Mouse (Mus musculus) urinary bladder, adult 18-20 months (tissue): Measurements from ENCODE around the gene Gm2022.
"Not testable (repeated sequence)": the region's sequence is repeated elsewhere in the genome, so short reads cannot be mapped to it uniquely, and the experiment has no call there.

Source experiments
- DNase-seq, 2 experiments: peaks; one replicate each; pipeline ENCODE4 v3.0.0; 2022; ENCODE audit warnings: low spot score in 2 of 2, mixed read lengths in 2 of 2

The Gm2022 gene

DNA sequence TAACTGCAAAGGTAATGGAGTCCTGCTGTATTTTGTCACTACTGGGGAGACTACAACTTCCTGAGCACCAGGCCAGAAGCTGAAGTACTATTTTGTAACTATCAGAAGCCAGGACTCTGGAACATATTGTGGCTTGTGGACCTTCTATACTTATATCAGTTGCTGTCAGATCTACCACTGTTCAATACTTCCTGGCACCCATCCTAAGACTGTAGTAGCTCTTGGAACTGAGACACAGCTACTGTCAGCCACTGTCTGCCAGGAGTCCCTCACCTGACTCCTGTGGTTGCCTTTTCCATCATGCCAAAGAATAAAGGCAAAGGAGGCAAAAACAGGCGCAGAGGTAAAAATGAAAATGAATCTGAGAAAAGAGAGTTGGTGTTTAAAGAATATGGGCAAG, at the start of gene Gm2022:
Gene Gm2022, plus strand, starts transcription at position 301 of the 400 bp plus-strand sequence.
- not testable (repeated sequence) for DNase-seq

DNA sequence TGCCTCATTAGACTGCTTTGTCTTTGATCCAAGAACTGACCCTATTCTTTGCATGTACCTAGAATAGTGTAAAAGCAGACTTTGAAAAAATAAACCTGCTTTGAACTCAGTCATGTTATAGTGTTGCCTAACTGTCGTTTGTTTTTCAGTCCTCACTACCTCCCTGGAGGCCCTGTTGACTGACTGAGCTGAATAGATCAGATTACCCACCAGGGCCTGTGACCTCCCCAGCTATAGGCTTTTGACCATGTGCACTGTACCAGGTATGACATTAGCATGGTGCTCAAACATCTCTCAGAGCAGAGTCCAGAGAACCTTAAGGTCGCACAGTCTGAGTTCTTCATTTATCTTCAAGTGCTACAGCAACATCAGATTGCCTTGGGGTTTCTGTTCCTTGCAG, 44.5 kb upstream of the Gm2022 start:
- DNase-seq, result not testable (repeated sequence)

- not testable (repeated sequence) for DNase-seq
Observed at GRCm38 (mm10) chr12:87856067-87856466, 39.1 kb upstream of the Gm2022 start.

DNA sequence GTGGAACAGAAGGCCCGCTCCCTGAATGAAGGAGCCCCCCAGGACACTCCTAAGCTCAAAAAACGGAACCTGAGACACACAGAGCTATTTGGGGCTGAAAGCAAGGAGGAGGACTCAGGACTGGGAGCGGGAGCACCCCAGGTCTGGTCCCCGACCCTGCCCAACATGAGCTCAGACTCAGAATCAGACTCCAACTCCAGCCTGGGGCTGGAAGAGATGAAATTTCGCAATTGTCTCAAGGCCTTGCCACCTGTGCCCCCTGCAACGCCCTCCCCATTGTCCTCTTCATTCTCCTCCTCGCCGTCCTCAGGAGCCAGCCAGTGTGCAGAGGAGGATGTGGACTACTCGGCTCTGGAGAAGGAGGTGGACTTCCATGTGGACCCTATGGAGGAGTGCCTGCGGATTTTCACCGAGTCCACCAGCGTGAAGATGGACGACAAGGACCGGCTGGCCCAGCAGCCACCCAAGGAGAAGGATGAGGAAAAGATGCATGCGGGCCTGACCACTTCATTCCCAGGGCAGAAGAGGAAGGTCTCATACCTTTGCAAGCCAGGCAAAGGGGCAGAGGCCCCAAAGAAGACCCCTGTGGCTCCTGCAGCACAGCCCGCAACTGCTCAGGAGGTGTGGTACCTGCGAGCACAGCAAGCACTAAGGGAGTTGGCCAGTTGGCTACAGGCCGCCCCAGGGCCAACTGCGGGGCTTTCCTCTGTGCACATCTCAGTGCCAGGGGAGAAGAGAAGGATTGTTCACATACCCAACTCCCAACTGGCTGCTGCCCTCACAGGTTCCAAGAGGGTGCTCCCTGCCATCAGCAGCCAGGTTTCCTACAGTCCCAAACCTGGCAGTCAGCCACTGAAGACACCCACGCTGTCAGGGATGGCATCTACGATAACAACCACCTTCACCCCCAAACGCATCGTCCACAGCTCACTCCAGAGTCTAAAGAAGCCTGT, 33.2 kb upstream of the Gm2022 start:
- not testable (repeated sequence) for DNase-seq

- DNase-seq, result not testable (repeated sequence)
Observed at GRCm38 (mm10) chr12:87863638-87864037, 31.5 kb upstream of the Gm2022 start.

- not testable (repeated sequence) for DNase-seq
Observed at GRCm38 (mm10) chr12:87864048-87864447, 31.1 kb upstream of the Gm2022 start.

- not testable (repeated sequence) for DNase-seq
Observed at GRCm38 (mm10) chr12:87873772-87874171, 21.4 kb upstream of the Gm2022 start, which contains the start of gene Gm2016. Gm2016 (plus strand) TSS chr12:87874072.

GRCm38 (mm10) chr12:87919721-87920120, 24.6 kb downstream of the Gm2022 start, which contains the start of gene Gm2035:
Gm2035 (minus strand) TSS chr12:87919857.
- not testable (repeated sequence) for DNase-seq
